Mouse (Mus musculus) liver, embryonic 15.5 days (tissue): ENCODE data around the gene Gab3. TPM values are rescaled to one million over a fixed set of nuclear protein-coding genes. Genes with fewer than 3 reads are reported as not detected.
"Not testable (repeated sequence)": the region's sequence is repeated elsewhere in the genome, so short reads cannot be mapped to it uniquely, and the experiment has no call there.

Experiments
- ATAC-seq: fragments of 200-750 bp; cut with Nextera tagmentation; 2 replicates; pipeline ENCODE4 v1.8.0; 2017; ENCODE audit warnings: moderate number of reproducible peaks, mild to moderate bottlenecking, moderate library complexity; ENCODE audit not compliant: insufficient read depth
- H3K27ac ChIP-seq: fragments of 300-500 bp; sonication (generic); replicated peaks from 2 replicates; pipeline ENCODE4 v1.5.1; 2015; ENCODE audit warnings: mild to moderate bottlenecking, inconsistent platforms
- H3K27me3 ChIP-seq: fragments of 300-500 bp; sonication (generic); 2 replicates; pipeline ENCODE4 v1.6.1; 2015; ENCODE audit warnings: mild to moderate bottlenecking, inconsistent platforms
- H3K36me3 ChIP-seq: fragments of 300-500 bp; sonication (generic); replicated peaks from 2 replicates; pipeline ENCODE4 v1.6.1; 2015; ENCODE audit warnings: moderate library complexity, mild to moderate bottlenecking, inconsistent platforms
- H3K4me1 ChIP-seq: fragments of 300-500 bp; sonication (generic); replicated peaks from 2 replicates; pipeline ENCODE4 v1.6.1; 2015; ENCODE audit warnings: inconsistent platforms
- H3K4me2 ChIP-seq: fragments of 300-500 bp; sonication (generic); 2 replicates; pipeline ENCODE4 v1.6.1; 2015; ENCODE audit warnings: moderate library complexity, mild to moderate bottlenecking, inconsistent platforms
- H3K4me3 ChIP-seq: fragments of 300-500 bp; sonication (generic); replicated peaks from 2 replicates; pipeline ENCODE4 v1.5.1; 2015; ENCODE audit warnings: mild to moderate bottlenecking, inconsistent platforms
- H3K9ac ChIP-seq: fragments of 300-500 bp; sonication (generic); 2 replicates; pipeline ENCODE4 v1.6.1; 2015; ENCODE audit warnings: moderate library complexity, mild to moderate bottlenecking, inconsistent platforms
- H3K9me3 ChIP-seq: fragments of 300-500 bp; sonication (generic); replicated peaks from 2 replicates; pipeline ENCODE4 v1.6.1; 2016; ENCODE audit warnings: inconsistent platforms
- WGBS: fragments of 180-500 bp; shearing (Covaris S2); methylation state at CpG from one replicate; pipeline ENCODE4 v1.1.7; 2015; ENCODE audit warnings: mixed read lengths; ENCODE audit not compliant: insufficient replicate concordance; 5-methylcytosine and 5-hydroxymethylcytosine counted together
- polyA plus RNA-seq: library from polyadenylated mRNA; unstranded; fragments of >200 nt; fragmentation: Nextera tagmentation; extraction: Ambion mirVana; gene quantifications from 2 replicates; pipeline ENCODE4 v1.2.1, GENCODE M21; 2015

The Gab3 gene
- polyA plus RNA-seq, 1 experiment from 2014 or later: 1.2 TPM

DNA sequence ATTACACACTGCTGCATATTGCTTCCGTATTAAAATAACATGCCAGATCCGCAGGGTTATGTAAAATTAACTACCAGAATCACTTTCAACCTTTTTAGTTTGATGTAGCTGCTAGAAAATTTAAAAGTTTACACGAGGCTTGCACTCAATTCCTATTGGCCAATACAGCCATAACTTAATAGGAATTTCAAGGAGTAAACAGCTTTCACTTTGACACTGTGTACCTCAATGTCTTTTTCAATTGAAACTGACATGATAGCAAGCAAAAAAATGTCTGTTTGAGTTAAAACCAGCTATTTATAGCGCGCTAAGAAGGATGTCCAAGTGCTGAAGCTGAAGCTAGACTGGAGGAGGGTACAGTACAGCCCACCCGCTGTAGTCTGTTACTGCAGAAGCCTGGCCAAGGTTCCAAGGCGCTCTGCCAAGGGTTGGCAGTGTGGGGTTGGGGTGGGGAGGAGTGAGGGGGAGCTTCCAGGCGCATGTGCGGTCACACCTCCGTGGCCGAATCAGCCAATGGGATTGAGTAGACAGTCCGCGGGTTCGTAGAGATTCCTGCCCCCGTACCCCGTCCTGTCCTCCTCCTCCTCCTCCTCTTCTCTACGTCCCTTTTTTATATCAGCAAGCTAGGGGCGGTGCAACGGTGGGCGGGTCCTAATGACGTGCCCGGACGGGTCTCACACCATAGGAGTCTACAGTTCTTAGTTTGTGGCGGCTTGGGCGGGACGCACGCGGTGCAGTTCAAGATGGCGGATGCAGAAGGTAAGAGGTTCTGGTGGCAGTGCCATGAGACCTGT is 10.3 kb upstream of the Gab3 start, which contains the start of gene Dkc1:
TSS of gene Dkc1 (plus strand) at position 486 of the 794 bp plus-strand sequence.
- no peaks in the 10 kb centered on the region for H3K9me3 ChIP-seq
- H3K27me3 ChIP-seq: no peaks in the 10 kb centered on the region
- peaks cover 19% of the 10 kb centered on the region for H3K36me3 ChIP-seq
- H3K27ac ChIP-seq: peak within 1 kb of the TSS; percentile 81
- no peaks in the 10 kb centered on the region; the same call in 1 of the 2 replicates for H3K4me1 ChIP-seq
- peak within 1 kb of the TSS; percentile 76 for H3K4me2 ChIP-seq
- peak within 1 kb of the TSS; percentile 69 for H3K4me3 ChIP-seq
- 17% methylated on average over 29 of the region's 29 CpGs for WGBS
- peak within 1 kb of the TSS; percentile 64 for H3K9ac ChIP-seq
- peak; percentile 99 for ATAC-seq

DNA sequence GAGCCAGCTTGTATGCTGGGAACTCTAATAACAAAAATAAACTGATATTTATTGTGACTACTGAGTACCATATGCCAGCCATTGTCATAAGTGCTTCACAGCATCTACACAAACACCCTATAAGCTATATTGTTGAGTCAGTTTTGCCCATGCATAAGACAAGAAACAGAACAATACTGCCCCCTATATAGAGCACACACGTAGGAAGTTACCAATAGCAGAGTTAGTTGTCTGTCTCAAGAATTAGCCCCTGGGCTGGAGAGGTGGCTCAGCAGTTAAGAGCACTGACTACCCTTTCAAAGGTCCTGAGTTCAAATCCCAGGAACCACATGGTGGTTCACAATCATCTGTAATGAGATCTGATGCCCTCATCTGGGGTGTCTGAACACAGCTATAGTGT is 396 bp upstream of the Gab3 start:
- Histone ChIP-seq H3K4me3 (no peak overlapping the region), H3K9me3 (no peaks in the 10 kb centered on the region), H3K27ac (no peak overlapping the region), H3K4me2 (no peak overlapping the region), H3K9ac (no peak overlapping the region), H3K27me3 (no peaks in the 10 kb centered on the region), H3K36me3 (no peaks in the 10 kb centered on the region), H3K4me1 (peaks cover 7% of the 10 kb centered on the region)
- ATAC-seq: no peak
- WGBS: 9% methylated on average over 1 of the region's 1 CpGs

DNA sequence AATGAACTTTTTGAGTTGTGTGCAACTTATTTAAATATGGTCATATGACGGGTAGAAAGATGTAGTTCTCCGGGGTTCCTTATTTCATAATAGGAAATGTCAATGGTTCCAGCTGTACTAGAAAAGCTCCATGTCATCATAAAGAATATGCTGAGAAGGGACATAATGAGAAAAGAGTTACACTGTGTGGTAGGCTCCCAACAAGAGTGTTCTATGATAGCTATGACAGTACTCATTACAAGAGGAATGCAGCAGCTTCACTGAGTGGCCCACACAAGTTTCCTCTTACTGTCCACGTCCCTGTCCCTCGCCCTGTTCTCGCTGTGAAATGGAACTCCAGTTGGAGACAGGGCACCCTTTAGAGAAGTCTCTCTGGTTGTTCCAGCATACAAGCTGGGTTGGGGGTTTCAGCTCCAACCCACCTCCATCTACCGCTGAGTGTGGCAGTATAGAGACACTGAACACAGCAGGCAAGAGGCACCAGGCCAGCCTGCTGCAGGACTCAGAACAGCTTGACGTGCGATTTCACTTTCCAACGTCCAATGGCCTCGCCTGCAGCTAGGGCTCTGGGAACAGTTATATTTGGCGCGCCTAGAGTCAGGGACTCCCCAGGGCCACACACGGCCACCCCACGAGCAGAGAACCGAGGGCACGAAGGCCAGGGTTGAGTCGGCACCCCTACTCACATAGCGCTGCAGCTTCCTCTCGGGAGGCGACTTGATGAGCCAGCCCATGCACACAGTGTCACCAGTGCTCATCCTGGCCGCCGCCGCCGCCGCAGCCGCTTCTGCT is 1.1 kb downstream of the Gab3 start:
- Histone ChIP-seq H3K9ac (peak overlapping the region; percentile 64), H3K36me3 (no peaks in the 10 kb centered on the region), H3K4me2 (peak overlapping the region; percentile 74), H3K9me3 (no peaks in the 10 kb centered on the region), H3K27me3 (no peaks in the 10 kb centered on the region), H3K4me1 (peaks cover 7% of the 10 kb centered on the region), H3K4me3 (peak overlapping the region; percentile 65), H3K27ac (peak overlapping the region; percentile 24; the same call in 1 of the 2 replicates)
- 12% methylated on average over 26 of the region's 26 CpGs for WGBS
- ATAC-seq: peak; percentile 76

DNA sequence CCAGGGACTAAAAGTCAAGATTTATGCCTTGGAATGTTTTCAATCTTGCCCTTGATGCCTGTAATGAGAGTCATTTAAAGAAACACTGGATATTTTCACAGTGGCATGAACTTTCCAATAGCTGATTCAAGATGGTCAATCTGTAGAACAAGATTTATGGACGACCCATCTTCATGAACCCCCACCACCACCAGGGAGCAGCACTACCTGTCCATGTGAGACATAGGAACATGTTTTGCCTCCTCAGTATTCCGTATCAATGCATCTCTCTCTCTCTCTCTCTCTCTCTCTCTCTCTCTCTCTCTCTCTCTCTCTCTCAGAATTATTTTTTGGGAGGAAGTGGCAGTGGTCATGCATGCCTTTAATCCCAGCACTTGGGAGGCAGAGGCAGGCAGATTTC is 2.9 kb downstream of the Gab3 start:
- H3K9ac ChIP-seq: no peak overlapping the region
- H3K4me1 ChIP-seq: peaks cover 7% of the 10 kb centered on the region
- no peaks in the 10 kb centered on the region for H3K9me3 ChIP-seq
- no peak overlapping the region for H3K27ac ChIP-seq
- 50% methylated on average over 2 of the region's 2 CpGs for WGBS
- H3K27me3 ChIP-seq: no peaks in the 10 kb centered on the region
- no peak overlapping the region for H3K4me3 ChIP-seq
- no peaks in the 10 kb centered on the region for H3K36me3 ChIP-seq
- no peak overlapping the region for H3K4me2 ChIP-seq
- no peak for ATAC-seq

DNA sequence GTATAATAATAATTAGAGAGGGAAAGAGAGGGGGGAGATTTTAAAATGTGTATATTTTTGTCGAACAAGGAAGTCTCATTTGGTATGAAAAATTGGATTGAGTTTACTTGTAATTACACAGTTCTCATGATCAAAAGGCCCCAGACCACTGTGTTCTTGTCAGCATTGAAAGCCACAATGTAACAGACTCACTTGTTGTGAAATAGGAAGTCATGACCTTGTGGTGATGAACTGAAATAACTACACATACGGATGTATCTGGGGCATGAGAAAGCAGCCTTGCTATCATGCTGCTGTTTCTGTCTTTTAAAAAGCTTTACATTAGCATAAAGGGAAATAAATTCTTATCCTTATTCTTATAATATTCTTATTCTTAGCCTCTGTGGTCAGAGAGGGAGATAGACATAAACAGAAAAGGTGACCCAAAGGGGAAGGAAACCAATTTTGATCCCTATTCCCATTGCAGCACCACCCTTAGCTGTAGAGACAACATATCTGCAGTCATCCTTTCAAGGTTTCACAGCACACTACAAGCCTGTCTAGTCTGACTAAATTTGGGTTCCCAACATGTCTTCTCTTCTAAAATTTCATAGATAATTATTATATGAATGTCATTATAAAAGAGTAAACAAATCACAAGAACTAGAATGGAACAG is 29.0 kb downstream of the Gab3 start:
- H3K4me2 ChIP-seq: no peak overlapping the region
- no peak overlapping the region for H3K27ac ChIP-seq
- ATAC-seq: no peak
- no peak overlapping the region for H3K9ac ChIP-seq
- H3K27me3 ChIP-seq: no peaks in the 10 kb centered on the region
- H3K4me1 ChIP-seq: no peaks in the 10 kb centered on the region
- WGBS: 48% methylated on average over 2 of the region's 2 CpGs
- H3K36me3 ChIP-seq: no peaks in the 10 kb centered on the region
- no peak overlapping the region for H3K4me3 ChIP-seq
- H3K9me3 ChIP-seq: no peaks in the 10 kb centered on the region

DNA sequence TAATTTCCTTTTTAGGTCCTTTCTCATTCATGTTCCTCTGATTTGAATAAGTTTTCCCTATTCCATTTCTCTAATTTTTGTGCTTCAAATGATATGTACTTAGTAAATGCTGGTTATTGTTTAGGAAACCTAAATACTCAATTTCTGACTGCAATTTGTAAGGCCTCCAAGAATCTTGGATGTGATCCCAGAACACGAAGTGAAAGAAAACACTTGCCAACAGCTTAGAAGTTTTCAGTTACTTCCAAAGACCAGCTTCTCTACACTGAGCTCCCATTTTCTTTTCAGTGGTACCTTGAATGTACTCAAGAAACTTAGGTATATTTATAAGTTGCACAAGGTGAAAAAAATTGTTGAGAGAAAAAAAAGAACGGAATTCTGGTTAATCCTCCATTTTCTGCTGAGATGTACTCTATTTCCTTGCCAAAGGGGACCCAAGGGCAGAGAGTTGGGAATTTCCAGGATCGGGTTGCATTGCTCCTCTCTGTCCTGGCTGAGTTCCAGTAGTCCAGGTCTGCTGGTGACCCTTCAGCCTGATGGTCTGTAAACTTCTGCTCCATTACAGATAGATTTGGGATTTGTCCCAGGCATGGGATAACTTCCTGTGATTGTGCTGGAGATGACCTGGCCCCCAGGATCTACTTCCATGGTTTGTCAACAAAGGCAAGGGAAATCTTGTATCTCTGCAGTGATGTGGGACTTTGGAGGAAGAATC is 38.2 kb downstream of the Gab3 start:
- no peaks in the 10 kb centered on the region for H3K4me1 ChIP-seq
- H3K36me3 ChIP-seq: no peaks in the 10 kb centered on the region
- no peaks in the 10 kb centered on the region for H3K27me3 ChIP-seq
- no peak overlapping the region for H3K9ac ChIP-seq
- H3K9me3 ChIP-seq: no peaks in the 10 kb centered on the region
- H3K27ac ChIP-seq: no peak overlapping the region
- ATAC-seq: no peak
- 43% methylated on average over 3 of the region's 3 CpGs for WGBS
- H3K4me3 ChIP-seq: no peak overlapping the region
- H3K4me2 ChIP-seq: no peak overlapping the region

DNA sequence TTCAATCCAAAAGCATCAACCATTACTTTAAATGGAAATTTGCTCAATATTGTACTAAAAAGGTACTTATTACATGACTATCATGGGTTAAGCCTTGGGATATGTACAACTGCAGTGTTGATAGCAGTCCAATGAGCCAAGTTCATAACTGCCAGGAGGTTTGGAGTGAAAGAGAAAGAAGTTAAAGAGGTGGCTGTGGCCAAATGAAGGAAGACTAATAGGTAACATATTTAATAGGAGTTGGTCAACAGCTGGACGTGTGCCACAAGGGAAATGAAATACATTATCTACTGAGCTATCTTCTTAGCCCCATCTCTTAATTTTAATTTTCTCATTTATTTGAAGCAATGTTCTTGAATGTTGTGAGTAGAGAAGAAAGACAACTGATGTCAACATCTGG is 39.3 kb downstream of the Gab3 start:
- Histone ChIP-seq H3K9me3 (no peaks in the 10 kb centered on the region), H3K4me1 (no peaks in the 10 kb centered on the region), H3K9ac (no peak overlapping the region), H3K4me2 (no peak overlapping the region), H3K27ac (no peak overlapping the region), H3K36me3 (no peaks in the 10 kb centered on the region), H3K4me3 (no peak overlapping the region), H3K27me3 (no peaks in the 10 kb centered on the region)
- ATAC-seq: no peak
- WGBS: 63% methylated on average over 1 of the region's 1 CpGs

DNA sequence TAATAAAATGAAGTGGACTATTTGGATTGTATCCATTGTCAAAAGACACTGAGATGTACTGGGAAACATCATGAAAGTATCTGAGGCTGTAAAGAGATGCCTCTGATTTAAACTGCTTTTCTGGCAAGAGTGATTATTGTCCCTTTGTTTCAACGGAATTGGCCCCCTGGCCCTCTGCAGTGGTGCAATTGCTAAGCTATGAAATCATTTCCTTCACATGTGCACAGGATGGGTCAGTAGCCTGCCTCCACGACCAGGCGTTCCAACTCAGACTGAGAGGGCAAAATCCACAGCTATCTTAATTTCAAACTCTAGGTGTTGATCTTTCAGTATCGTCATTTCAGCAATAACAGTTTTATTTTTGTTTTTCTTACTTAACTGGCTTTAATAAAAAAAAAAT is 40.7 kb downstream of the Gab3 start:
- Histone ChIP-seq H3K27ac (no peak overlapping the region), H3K4me1 (no peaks in the 10 kb centered on the region), H3K27me3 (no peaks in the 10 kb centered on the region), H3K4me3 (no peak overlapping the region), H3K9me3 (no peaks in the 10 kb centered on the region), H3K36me3 (no peaks in the 10 kb centered on the region), H3K4me2 (no peak overlapping the region), H3K9ac (no peak overlapping the region)
- ATAC-seq: no peak
- 39% methylated on average over 4 of the region's 4 CpGs for WGBS

DNA sequence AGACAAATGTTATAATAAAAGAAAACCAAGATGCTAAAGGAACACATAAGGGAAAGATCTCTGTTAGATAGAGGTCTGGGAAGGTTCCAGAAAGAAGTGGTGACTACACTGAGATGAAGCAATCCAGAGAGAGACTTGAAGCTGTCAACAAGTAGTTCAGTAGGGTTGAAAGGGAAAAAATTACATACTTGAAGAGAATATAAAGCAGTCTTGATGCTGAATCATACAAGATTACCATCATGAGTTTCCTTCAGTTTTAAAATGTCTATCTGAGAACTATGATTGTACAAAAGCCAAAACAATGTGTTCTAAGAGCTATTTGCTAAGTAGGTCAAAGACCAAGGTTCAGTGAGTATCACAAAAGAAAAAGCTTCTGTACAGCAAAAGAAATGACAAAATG is 48.6 kb downstream of the Gab3 start:
- Histone ChIP-seq H3K36me3 (no peaks in the 10 kb centered on the region), H3K27me3 (no peaks in the 10 kb centered on the region), H3K27ac (no peak overlapping the region), H3K4me2 (no peak overlapping the region), H3K9ac (no peak overlapping the region), H3K4me1 (no peaks in the 10 kb centered on the region), H3K4me3 (no peak overlapping the region), H3K9me3 (no peaks in the 10 kb centered on the region)
- no peak for ATAC-seq

DNA sequence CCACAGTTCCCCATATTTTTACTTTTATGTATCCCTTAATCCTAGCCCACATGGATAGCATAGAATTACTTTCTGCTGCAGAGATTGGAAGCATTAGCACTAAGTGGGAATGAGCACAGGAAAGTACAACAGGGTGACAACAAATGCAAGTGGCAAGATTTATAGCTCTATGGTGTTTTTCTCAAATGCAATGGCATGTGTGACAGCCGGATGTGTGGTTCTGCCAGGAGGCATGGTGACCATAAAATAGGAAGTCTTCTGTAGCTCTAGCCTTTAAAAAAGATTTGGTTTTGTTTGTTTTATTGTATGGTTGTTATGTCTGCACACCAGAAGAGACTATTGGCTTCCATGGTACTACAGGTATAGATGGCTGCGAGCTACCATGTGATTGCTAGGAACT is 50.1 kb downstream of the Gab3 start:
- no peak overlapping the region for H3K4me2 ChIP-seq
- no peak overlapping the region for H3K9ac ChIP-seq
- 49% methylated on average over 2 of the region's 2 CpGs for WGBS
- H3K27ac ChIP-seq: no peak overlapping the region
- no peak overlapping the region for H3K4me3 ChIP-seq
- no peaks in the 10 kb centered on the region for H3K36me3 ChIP-seq
- no peak for ATAC-seq
- no peaks in the 10 kb centered on the region for H3K4me1 ChIP-seq
- no peaks in the 10 kb centered on the region for H3K9me3 ChIP-seq
- no peaks in the 10 kb centered on the region for H3K27me3 ChIP-seq

DNA sequence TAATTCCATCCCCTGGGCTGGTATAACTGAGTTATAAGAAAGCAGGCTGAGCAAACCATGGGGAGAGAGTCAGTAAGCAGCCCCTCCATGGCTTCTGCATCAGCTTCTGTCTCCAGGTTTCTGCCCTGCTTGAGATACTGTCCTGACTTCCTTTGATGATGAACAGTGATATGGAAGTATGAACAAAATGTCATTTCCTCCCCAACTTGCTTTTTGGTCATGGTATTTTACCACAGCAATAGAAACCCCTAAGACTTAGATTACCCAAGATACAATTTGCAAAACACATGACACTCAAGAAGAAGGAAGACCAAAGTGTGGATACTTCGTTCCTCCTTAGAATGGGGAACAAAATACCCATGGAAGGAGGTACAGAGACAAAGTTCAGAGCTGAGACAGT is 51.2 kb downstream of the Gab3 start:
- H3K4me2 ChIP-seq, H3K4me1 ChIP-seq, H3K9ac ChIP-seq, ATAC-seq, H3K27me3 ChIP-seq, H3K36me3 ChIP-seq, H3K27ac ChIP-seq, H3K4me3 ChIP-seq, H3K9me3 ChIP-seq: not testable (repeated sequence)
- WGBS: 15% methylated on average over 1 of the region's 1 CpGs
